Mouse (Mus musculus) E14TG2a.4 (cell line): ENCODE measurements around the gene Rangap1.

Experiments used
- CTCF ChIP-seq: conservative IDR thresholded peaks from 2 replicates; pipeline ENCODE4 v1.5.1; 2014; ENCODE audit warnings: low read length
- NANOG ChIP-seq: IDR thresholded peaks from 2 replicates; pipeline ENCODE4 v1.6.1; 2014; ENCODE audit warnings: borderline replicate concordance, low read length, mixed read lengths
- POU5F1 ChIP-seq: IDR thresholded peaks from 2 replicates; pipeline ENCODE4 v1.6.1; 2014; ENCODE audit warnings: low read length, borderline replicate concordance

GRCm38 (mm10) chr15:81772431-81773120 is 27.2 kb upstream of the Rangap1 start:
- no peak for TF ChIP-seq CTCF
- TF ChIP-seq NANOG: no peak
- no peak for TF ChIP-seq POU5F1
